Mouse (Mus musculus) layer of hippocampus, adult 9-10 months (tissue): Measurements from ENCODE around the gene Gli3.

Experiments used
- DNase-seq: peaks from one replicate; pipeline ENCODE4 v3.0.0; 2022; ENCODE audit warnings: low spot score

Gene Gli3

GRCm38 (mm10) chr13:15662375-15662774 lies 199.3 kb downstream of the Gli3 start:
- DNase-seq: no peak

GRCm38 (mm10) chr13:15664580-15665201 lies 201.7 kb downstream of the Gli3 start:
- no peak for DNase-seq

- no peak for DNase-seq
Measured at GRCm38 (mm10) chr13:15665514-15665913, 202.5 kb downstream of the Gli3 start.

GRCm38 (mm10) chr13:15670144-15670961 lies 207.3 kb downstream of the Gli3 start:
- DNase-seq: no peak

- DNase-seq: no peak
Measured at GRCm38 (mm10) chr13:15670962-15671313, 207.9 kb downstream of the Gli3 start.

GRCm38 (mm10) chr13:15675480-15675879 lies 212.4 kb downstream of the Gli3 start:
- no peak for DNase-seq

GRCm38 (mm10) chr13:15677106-15677760 lies 214.2 kb downstream of the Gli3 start:
- DNase-seq: no peak

- no peak for DNase-seq
Measured at GRCm38 (mm10) chr13:15681530-15681929, 218.5 kb downstream of the Gli3 start.

- DNase-seq: no peak
Measured at GRCm38 (mm10) chr13:15683006-15683405, 220.0 kb downstream of the Gli3 start.

- DNase-seq: no peak
Measured at GRCm38 (mm10) chr13:15688074-15688825, 225.2 kb downstream of the Gli3 start.

- DNase-seq: no peak
Measured at GRCm38 (mm10) chr13:15688826-15689501, 225.9 kb downstream of the Gli3 start.

- DNase-seq: no peak
Measured at GRCm38 (mm10) chr13:15691751-15692464, 228.9 kb downstream of the Gli3 start.

GRCm38 (mm10) chr13:15692465-15692809 lies 229.4 kb downstream of the Gli3 start:
- no peak for DNase-seq

GRCm38 (mm10) chr13:15698284-15698683 lies 235.2 kb downstream of the Gli3 start:
- DNase-seq: no peak

GRCm38 (mm10) chr13:15699116-15699515 lies 236.1 kb downstream of the Gli3 start:
- DNase-seq: no peak

GRCm38 (mm10) chr13:15704669-15705068 lies 241.6 kb downstream of the Gli3 start:
- DNase-seq: no peak

GRCm38 (mm10) chr13:15707481-15707881 lies 244.4 kb downstream of the Gli3 start:
- no peak for DNase-seq

GRCm38 (mm10) chr13:15713486-15713885 lies 250.5 kb downstream of the Gli3 start:
- DNase-seq: no peak

GRCm38 (mm10) chr13:15714331-15714725 lies 251.3 kb downstream of the Gli3 start:
- no peak for DNase-seq

- peak; percentile 37 for DNase-seq
Measured at GRCm38 (mm10) chr13:15714726-15715437, 251.8 kb downstream of the Gli3 start.

- DNase-seq: no peak
Measured at GRCm38 (mm10) chr13:15721446-15721845, 258.4 kb downstream of the Gli3 start.
